Mouse (Mus musculus) kidney, embryonic 16.5 days (tissue): ENCODE measurements around the gene Abhd15. TPM values are rescaled to one million over a fixed set of nuclear protein-coding genes. Genes with fewer than 3 reads are reported as not detected.
"Not testable (repeated sequence)": the region's sequence is repeated elsewhere in the genome, so short reads cannot be mapped to it uniquely, and the experiment has no call there.

Experiments used
- ATAC-seq: fragments of 200-750 bp; cut with Nextera tagmentation; 2 replicates; pipeline ENCODE4 v1.8.0; 2017; ENCODE audit warnings: moderate TSS enrichment; ENCODE audit not compliant: low FRiP score, low TSS enrichment
- H3K27ac ChIP-seq: fragments of 300-500 bp; sonication (generic); 2 replicates; pipeline ENCODE4 v1.5.1; 2014; ENCODE audit warnings: low read length
- H3K27me3 ChIP-seq: fragments of 300-500 bp; sonication (generic); 2 replicates; pipeline ENCODE4 v1.6.1; 2014; ENCODE audit warnings: low read length, control low read depth, mixed read lengths; ENCODE audit not compliant: insufficient read depth
- H3K36me3 ChIP-seq: fragments of 300-500 bp; sonication (generic); 2 replicates; pipeline ENCODE4 v1.6.1; 2014; ENCODE audit warnings: low read length, control low read depth, mixed read lengths; ENCODE audit not compliant: insufficient read depth
- H3K4me1 ChIP-seq: fragments of 300-500 bp; sonication (generic); 2 replicates; pipeline ENCODE4 v1.6.1; 2014; ENCODE audit warnings: low read length, control low read depth, mixed read lengths; ENCODE audit not compliant: insufficient read depth
- H3K4me2 ChIP-seq: fragments of 300-500 bp; sonication (generic); replicated peaks from 2 replicates; pipeline ENCODE4 v1.6.1; 2014; ENCODE audit warnings: low read depth, low read length
- H3K4me3 ChIP-seq: fragments of 300-500 bp; sonication (generic); 2 replicates; pipeline ENCODE4 v1.5.1; 2014; ENCODE audit warnings: mild to moderate bottlenecking, low read length
- H3K9ac ChIP-seq: fragments of 300-500 bp; sonication (generic); replicated peaks from 2 replicates; pipeline ENCODE4 v1.6.1; 2014; ENCODE audit warnings: low read length
- H3K9me3 ChIP-seq: fragments of 300-500 bp; sonication (generic); 2 replicates; pipeline ENCODE4 v1.6.1; 2016; ENCODE audit warnings: low read length, control low read depth
- WGBS: fragments of 180-500 bp; shearing (Covaris S2); extraction: QIAGEN DNeasy Blood & Tissue Kit; methylation state at CpG from one replicate; pipeline ENCODE4 v1.1.7; 2014; 5-methylcytosine and 5-hydroxymethylcytosine counted together
- polyA plus RNA-seq: library from polyadenylated mRNA; unstranded; fragments of >200 nt; fragmentation: Nextera tagmentation; extraction: Ambion mirVana; gene quantifications from 2 replicates; pipeline ENCODE4 v1.2.1, GENCODE M21; 2015

Abhd15 gene
- polyA plus RNA-seq, 1 experiment from 2014 or later, result 2.0 TPM

DNA sequence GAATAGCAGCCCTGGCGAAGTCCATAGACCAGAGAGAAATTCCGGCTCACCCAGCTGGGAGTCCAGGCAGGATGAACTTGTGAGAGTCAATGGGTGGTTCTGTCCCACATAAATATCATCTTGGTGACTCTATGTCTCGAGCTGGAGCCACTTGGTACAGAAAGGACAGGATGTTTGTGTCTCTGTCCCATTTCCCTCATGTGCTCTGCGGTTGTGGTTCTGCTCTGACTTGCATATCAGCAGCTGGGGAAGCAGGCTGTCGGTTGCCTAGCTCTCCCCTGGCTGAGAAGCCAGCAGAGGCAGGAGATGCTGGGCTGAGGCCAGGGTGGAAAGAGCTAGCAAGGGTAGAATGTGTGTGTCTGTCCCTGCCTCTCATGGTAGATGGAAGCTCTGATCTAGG lies 4.1 kb downstream of the Abhd15 start, which contains the start of gene Gm10392:
TSS of gene Gm10392 (minus strand) at position 156 of the 400 bp plus-strand sequence.
- WGBS, result 64% methylated on average over 5 of the region's 5 CpGs
- no peak within 1 kb of the TSS for H3K27ac ChIP-seq
- H3K27me3 ChIP-seq, result peaks cover 19% of the 10 kb centered on the region
- ATAC-seq, result no peak
- H3K4me3 ChIP-seq, result no peak within 1 kb of the TSS
- peaks cover 21% of the 10 kb centered on the region for H3K4me1 ChIP-seq
- H3K9ac ChIP-seq, result no peak within 1 kb of the TSS
- no peak within 1 kb of the TSS for H3K4me2 ChIP-seq
- no peaks in the 10 kb centered on the region for H3K9me3 ChIP-seq
- no peaks in the 10 kb centered on the region for H3K36me3 ChIP-seq

- Histone ChIP-seq H3K36me3 (no peaks in the 10 kb centered on the region), H3K27me3 (peaks cover 9% of the 10 kb centered on the region), H3K9ac (no peak overlapping the region), H3K4me3 (no peak overlapping the region), H3K4me2 (no peak overlapping the region), H3K4me1 (peaks cover 3% of the 10 kb centered on the region), H3K9me3 (no peaks in the 10 kb centered on the region), H3K27ac (no peak overlapping the region)
- no peak for ATAC-seq
- 53% methylated on average over 5 of the region's 5 CpGs for WGBS
These were observed 5.9 kb downstream of the Abhd15 start for GRCm38 (mm10) chr11:77520601-77521529.

- Histone ChIP-seq H3K9me3 (no peaks in the 10 kb centered on the region), H3K27me3 (no peaks in the 10 kb centered on the region), H3K36me3 (no peaks in the 10 kb centered on the region), H3K4me1 (no peaks in the 10 kb centered on the region), H3K4me2 (no peak overlapping the region), H3K4me3 (no peak overlapping the region), H3K27ac (no peak overlapping the region), H3K9ac (no peak overlapping the region)
- WGBS, result 75% methylated on average over 3 of the region's 3 CpGs
- ATAC-seq, result no peak
These were observed 11.0 kb downstream of the Abhd15 start for GRCm38 (mm10) chr11:77525804-77526486.

GRCm38 (mm10) chr11:77528420-77528819 lies 13.5 kb downstream of the Abhd15 start:
- not testable (repeated sequence) for H3K27me3 ChIP-seq, H3K4me2 ChIP-seq

DNA sequence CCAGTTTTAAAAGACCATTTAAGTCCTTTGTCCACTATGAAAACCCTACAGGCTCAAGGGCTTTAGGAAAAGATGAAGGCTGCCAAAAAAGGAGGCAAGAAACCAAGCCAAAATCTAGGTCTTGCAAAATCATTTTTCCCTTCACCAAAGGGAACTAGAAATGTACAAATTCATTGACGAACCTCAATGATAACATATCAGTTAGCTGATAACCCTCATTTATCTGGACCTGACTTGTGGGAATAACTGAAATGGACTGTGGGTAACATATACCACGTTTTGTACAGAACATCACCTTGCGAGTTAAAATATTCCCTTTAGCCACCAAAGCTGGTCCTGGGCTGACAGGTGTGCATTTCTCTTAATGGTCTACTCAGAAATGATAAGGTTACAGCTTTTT lies 14.7 kb downstream of the Abhd15 start:
- Histone ChIP-seq H3K4me1 (no peaks in the 10 kb centered on the region), H3K4me2 (no peak overlapping the region), H3K36me3 (no peaks in the 10 kb centered on the region), H3K9me3 (no peaks in the 10 kb centered on the region), H3K27ac (no peak overlapping the region), H3K27me3 (no peaks in the 10 kb centered on the region), H3K4me3 (no peak overlapping the region), H3K9ac (no peak overlapping the region)
- no peak for ATAC-seq
- 91% methylated on average over 3 of the region's 3 CpGs for WGBS

More at GRCm38 (mm10) chr11:77528420-77528819, 13.5 kb downstream of the Abhd15 start:
- not testable (repeated sequence) for H3K27ac ChIP-seq, ATAC-seq, H3K4me1 ChIP-seq, H3K4me3 ChIP-seq, H3K36me3 ChIP-seq, H3K9ac ChIP-seq, H3K9me3 ChIP-seq
- 87% methylated on average over 3 of the region's 3 CpGs for WGBS

DNA sequence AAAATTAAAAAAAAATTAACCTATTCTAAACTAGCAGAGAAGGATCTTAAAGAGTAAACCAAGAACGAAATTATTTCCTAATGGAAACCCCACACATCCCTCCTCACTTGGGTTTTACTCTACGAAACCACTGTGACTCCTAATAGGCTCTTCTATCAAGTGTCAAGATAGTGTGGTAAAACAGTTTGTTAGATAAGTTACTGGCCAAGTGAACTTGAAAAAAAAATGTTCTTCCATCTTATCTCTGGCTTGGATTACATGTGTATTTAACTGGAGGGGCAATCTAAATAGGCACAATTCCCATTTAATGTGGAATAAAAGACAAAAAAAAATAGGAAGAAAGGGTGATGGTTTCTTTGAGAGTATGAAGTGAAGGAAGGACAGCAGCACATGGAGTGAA lies 15.9 kb downstream of the Abhd15 start:
- no peaks in the 10 kb centered on the region for H3K36me3 ChIP-seq
- no peak overlapping the region for H3K4me2 ChIP-seq
- no peak overlapping the region for H3K4me3 ChIP-seq
- no peaks in the 10 kb centered on the region for H3K27me3 ChIP-seq
- no peak overlapping the region for H3K9ac ChIP-seq
- H3K4me1 ChIP-seq, result no peaks in the 10 kb centered on the region
- WGBS, result 92% methylated on average over 2 of the region's 2 CpGs
- no peak overlapping the region for H3K27ac ChIP-seq
- ATAC-seq, result no peak
- H3K9me3 ChIP-seq, result no peaks in the 10 kb centered on the region

DNA sequence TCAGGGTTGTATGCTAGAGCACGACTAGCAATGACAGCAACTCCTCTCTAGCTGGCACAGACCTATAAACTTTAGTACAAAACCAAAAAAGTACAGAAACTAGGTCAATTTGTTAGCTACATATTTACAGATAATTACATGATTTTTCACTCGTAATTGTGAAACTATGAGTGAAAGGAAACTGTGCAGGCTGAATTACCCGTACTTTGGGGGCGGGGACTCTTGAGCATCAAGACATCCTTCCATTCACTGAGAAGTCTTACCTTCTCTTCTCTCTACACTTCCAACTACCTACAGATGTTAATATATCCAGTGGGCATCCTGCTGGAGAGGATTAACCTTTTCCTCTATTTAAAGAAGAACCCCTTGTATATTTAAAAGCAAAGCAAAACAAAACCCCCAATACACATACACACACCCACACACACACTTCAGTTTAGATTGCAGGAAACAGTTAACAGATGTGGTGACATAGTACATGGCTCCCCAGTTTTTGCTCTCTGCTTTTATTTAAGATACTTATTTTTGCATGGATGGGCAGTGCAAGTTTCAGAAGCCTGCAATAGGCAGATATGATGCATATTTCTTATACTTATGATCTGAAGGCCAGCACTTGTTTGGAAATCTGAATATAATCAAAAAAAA lies 17.4 kb downstream of the Abhd15 start:
- no peak for ATAC-seq
- H3K27ac ChIP-seq, result no peak overlapping the region
- H3K4me3 ChIP-seq, result no peak overlapping the region
- H3K9ac ChIP-seq, result no peak overlapping the region
- WGBS, result 88% methylated on average over 4 of the region's 4 CpGs
- no peaks in the 10 kb centered on the region for H3K9me3 ChIP-seq
- H3K4me2 ChIP-seq, result no peak overlapping the region
- H3K4me1 ChIP-seq, result no peaks in the 10 kb centered on the region
- H3K36me3 ChIP-seq, result peaks cover 5% of the 10 kb centered on the region; the same call in 1 of the 2 replicates
- H3K27me3 ChIP-seq, result no peaks in the 10 kb centered on the region

- H3K27ac ChIP-seq, result no peak overlapping the region
- H3K9ac ChIP-seq, result no peak overlapping the region
- H3K4me3 ChIP-seq, result no peak overlapping the region
- H3K27me3 ChIP-seq, result no peaks in the 10 kb centered on the region
- ATAC-seq, result no peak
- H3K4me2 ChIP-seq, result no peak overlapping the region
- peaks cover 47% of the 10 kb centered on the region for H3K36me3 ChIP-seq
- H3K4me1 ChIP-seq, result no peaks in the 10 kb centered on the region
- no peaks in the 10 kb centered on the region for H3K9me3 ChIP-seq
- WGBS, result 96% methylated on average over 7 of the region's 7 CpGs
These were observed 30.3 kb downstream of the Abhd15 start for GRCm38 (mm10) chr11:77545261-77545660.

DNA sequence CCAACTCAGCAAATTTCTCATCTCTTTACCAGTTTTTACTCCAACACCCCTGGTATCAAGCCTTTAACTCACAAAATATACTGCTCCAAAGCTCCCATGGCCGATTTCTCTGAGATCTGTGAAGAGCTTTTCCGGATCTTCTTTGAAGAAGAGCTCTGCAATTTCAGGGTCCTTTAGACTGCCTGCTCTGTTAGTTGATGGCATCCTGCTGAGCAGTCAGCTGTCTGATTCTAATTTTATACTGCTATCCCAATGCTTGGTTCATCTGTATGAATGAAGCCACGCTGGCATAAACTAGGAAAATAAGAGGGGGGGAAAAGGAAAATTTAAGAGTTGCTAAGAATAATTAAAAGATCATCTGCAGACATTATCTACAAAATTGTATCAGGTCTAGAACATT lies 70.3 kb downstream of the Abhd15 start:
- H3K4me3 ChIP-seq, result no peak overlapping the region
- no peak overlapping the region for H3K4me2 ChIP-seq
- H3K36me3 ChIP-seq, result peaks cover 30% of the 10 kb centered on the region
- WGBS, result 94% methylated on average over 3 of the region's 3 CpGs
- H3K27me3 ChIP-seq, result no peaks in the 10 kb centered on the region
- H3K9me3 ChIP-seq, result no peaks in the 10 kb centered on the region
- H3K9ac ChIP-seq, result no peak overlapping the region
- H3K4me1 ChIP-seq, result no peaks in the 10 kb centered on the region
- no peak overlapping the region for H3K27ac ChIP-seq
- no peak for ATAC-seq
